Mouse (Mus musculus) neural tube, embryonic 12.5 days (tissue): ENCODE measurements around the gene Rnasek. TPM values are rescaled to one million over a fixed set of nuclear protein-coding genes. Genes with fewer than 3 reads are reported as not detected.
A peak's percentile ranks its signal among the peaks of the same experiment; 100 is the strongest.

ENCODE experiments used
- ATAC-seq: fragments of 200-750 bp; cut with Nextera tagmentation; 2 replicates; pipeline ENCODE4 v1.8.0; 2017; ENCODE audit warnings: low read depth, mild to moderate bottlenecking, moderate TSS enrichment, moderate library complexity; ENCODE audit not compliant: low FRiP score
- H3K27ac ChIP-seq: fragments of 300-500 bp; sonication (generic); 2 replicates; pipeline ENCODE4 v1.5.1; 2016
- H3K27me3 ChIP-seq: fragments of 300-500 bp; sonication (generic); replicated peaks from 2 replicates; pipeline ENCODE4 v1.6.1; 2016; ENCODE audit warnings: mild to moderate bottlenecking
- H3K36me3 ChIP-seq: fragments of 300-500 bp; sonication (generic); 2 replicates; pipeline ENCODE4 v1.6.1; 2016; ENCODE audit warnings: mild to moderate bottlenecking
- H3K4me1 ChIP-seq: fragments of 300-500 bp; sonication (generic); 2 replicates; pipeline ENCODE4 v1.6.1; 2016
- H3K4me2 ChIP-seq: fragments of 300-500 bp; sonication (generic); replicated peaks from 2 replicates; pipeline ENCODE4 v1.6.1; 2016; ENCODE audit warnings: mild to moderate bottlenecking
- H3K4me3 ChIP-seq: fragments of 300-500 bp; sonication (generic); 2 replicates; pipeline ENCODE4 v1.5.1; 2016
- H3K9ac ChIP-seq: fragments of 300-500 bp; sonication (generic); 2 replicates; pipeline ENCODE4 v1.6.1; 2016; ENCODE audit warnings: mild to moderate bottlenecking
- H3K9me3 ChIP-seq: fragments of 300-500 bp; sonication (generic); 2 replicates; pipeline ENCODE4 v1.6.1; 2016; ENCODE audit warnings: mild to moderate bottlenecking
- WGBS: fragments of 180-500 bp; shearing (Covaris S2); methylation state at CpG from one replicate; pipeline ENCODE4 v1.1.7; 2016; 5-methylcytosine and 5-hydroxymethylcytosine counted together
- microRNA counts: library from miRNA; unstranded; fragments of <30 nt; microRNA quantifications from one replicate; lab custom pipeline; 2017
- microRNA-seq: library from miRNA; unstranded; fragments of <30 nt; microRNA quantifications from one replicate; pipeline ENCODE4, GENCODE M21; 2017
- polyA plus RNA-seq: library from polyadenylated mRNA; unstranded; fragments of >200 nt; fragmentation: Nextera tagmentation; extraction: Ambion mirVana; gene quantifications from 2 replicates; pipeline ENCODE4 v1.2.1, GENCODE M21; 2016

The Rnasek gene
- polyA plus RNA-seq, 1 experiment from 2014 or later: 231 TPM

- H3K4me1 ChIP-seq: no peaks in the 10 kb centered on the region
- no peak overlapping the region for H3K27ac ChIP-seq
- no peak overlapping the region for H3K4me3 ChIP-seq
- ATAC-seq: no peak
- no peak overlapping the region for H3K9ac ChIP-seq
- WGBS: 82% methylated on average over 4 of the region's 4 CpGs
- no peaks in the 10 kb centered on the region for H3K9me3 ChIP-seq
- H3K36me3 ChIP-seq: no peaks in the 10 kb centered on the region
- no peak overlapping the region for H3K4me2 ChIP-seq
- H3K27me3 ChIP-seq: no peaks in the 10 kb centered on the region
These were observed 47.5 kb downstream of the Rnasek start for GRCm38 (mm10) chr11:70192157-70192556.

DNA sequence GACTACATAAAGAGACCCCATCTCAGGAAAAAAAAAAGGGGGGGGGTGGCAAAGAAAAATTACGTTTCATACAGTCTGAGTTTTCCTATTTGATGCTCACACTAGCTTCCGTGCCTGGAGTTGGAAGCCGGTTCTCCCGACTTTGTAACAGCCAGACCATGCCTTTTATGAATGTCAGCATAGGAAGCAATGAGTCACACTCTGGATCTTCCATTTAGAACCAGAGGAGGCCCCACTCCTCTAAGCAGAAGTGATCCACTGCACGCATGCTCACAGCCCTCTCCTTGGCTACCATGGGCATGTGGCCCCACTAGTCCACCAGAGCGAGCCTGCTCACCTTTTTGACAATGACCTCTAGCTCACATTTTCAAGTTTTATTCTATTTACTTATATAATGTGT is 48.5 kb downstream of the Rnasek start:
- no peak overlapping the region for H3K4me2 ChIP-seq
- H3K4me1 ChIP-seq: no peaks in the 10 kb centered on the region
- ATAC-seq: no peak
- H3K9me3 ChIP-seq: no peaks in the 10 kb centered on the region
- H3K36me3 ChIP-seq: no peaks in the 10 kb centered on the region
- no peak overlapping the region for H3K27ac ChIP-seq
- H3K9ac ChIP-seq: no peak overlapping the region
- 90% methylated on average over 6 of the region's 6 CpGs for WGBS
- no peaks in the 10 kb centered on the region for H3K27me3 ChIP-seq
- no peak overlapping the region for H3K4me3 ChIP-seq

DNA sequence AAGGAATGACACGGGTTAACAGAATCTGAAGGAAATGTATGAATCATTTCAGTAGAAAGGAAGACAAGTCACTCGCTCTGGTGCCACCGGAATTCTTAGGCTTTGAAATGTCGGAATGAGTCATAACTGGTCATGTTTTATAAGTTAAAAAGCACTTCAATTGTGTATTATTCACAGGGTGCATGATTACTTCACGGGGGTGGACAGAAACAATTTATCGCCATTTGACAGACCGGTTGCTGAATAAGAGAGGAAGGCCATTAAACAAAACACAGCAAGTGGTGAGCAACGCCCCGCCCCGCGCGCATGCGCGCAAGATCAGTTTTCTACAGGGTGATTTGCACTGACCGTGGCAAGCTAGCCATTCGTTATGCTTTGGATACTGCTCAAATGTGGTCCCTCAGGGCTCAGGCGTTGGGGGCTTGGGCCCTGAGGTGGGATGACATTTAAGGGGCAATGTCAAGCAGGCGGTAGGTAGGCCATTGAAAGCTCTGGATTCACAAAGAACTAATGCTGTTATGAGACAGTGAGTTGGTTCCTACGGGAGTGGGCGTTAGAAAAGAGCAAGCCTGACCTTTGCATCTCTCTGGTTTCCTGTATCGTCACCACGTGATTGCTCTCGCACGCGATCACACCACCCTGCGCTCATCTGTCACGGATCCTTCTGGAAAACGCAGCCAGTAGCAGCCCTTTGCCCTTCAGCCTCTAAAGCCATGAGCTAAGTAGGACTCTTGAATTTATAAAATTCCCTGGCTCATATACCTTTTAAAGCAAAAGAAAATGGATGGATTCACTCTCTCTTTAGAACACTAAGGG is 50.1 kb downstream of the Rnasek start:
- WGBS: 74% methylated on average over 28 of the region's 28 CpGs

More for the DNA sequence above, 50.1 kb downstream of the Rnasek start:
- H3K4me1 ChIP-seq: no peaks in the 10 kb centered on the region
- no peak overlapping the region for H3K27ac ChIP-seq
- no peak overlapping the region for H3K9ac ChIP-seq
- ATAC-seq: no peak
- H3K4me3 ChIP-seq: no peak overlapping the region
- no peaks in the 10 kb centered on the region for H3K36me3 ChIP-seq
- no peaks in the 10 kb centered on the region for H3K27me3 ChIP-seq
- peak overlapping the region; percentile 27; the same call in 1 of the 2 replicates for H3K4me2 ChIP-seq
- H3K9me3 ChIP-seq: no peaks in the 10 kb centered on the region

MicroRNAs encoded within 50 kb of the gene (microRNA counts, 519-probe panel; counts per million panel counts)
- microRNA mmu-miR-195 (lab: Ali Mortazavi, UCI) (342 counts per million, percentile 67 among the panel's probes with 10 or more counts), microRNA mmu-miR-497 (lab: Ali Mortazavi, UCI) (342 counts per million, percentile 67 among the panel's probes with 10 or more counts)

Small RNA genes within 50 kb of the gene (microRNA-seq; reads per million reads assigned to microRNA genes)
- gene Mir195a (161 reads per million, percentile 58 among the genes with 10 or more reads in this experiment), gene Mir497 (not detected), gene Mir497b (not detected)

Other genes with a start within 250 kb of the Rnasek start
- 577 and 592 TPM in 2 replicates for gene Gabarap, start 248.7 kb downstream of the Rnasek start, polyA plus RNA-seq
- 89.4 and 92.5 TPM in 2 replicates for gene Phf23, start 244.1 kb downstream of the Rnasek start, polyA plus RNA-seq
- 39.0 and 40.7 TPM in 2 replicates for gene Dvl2, start 239.2 kb downstream of the Rnasek start, polyA plus RNA-seq
- 59.1 and 63.7 TPM in 2 replicates for gene Acadvl, start 224.4 kb downstream of the Rnasek start, polyA plus RNA-seq
- gene Dlg4, start 222.9 kb downstream of the Rnasek start, polyA plus RNA-seq: 23.6 and 25.5 TPM in 2 replicates
- gene Asgr1, start 185.8 kb downstream of the Rnasek start, polyA plus RNA-seq: 0.68 and 1.1 TPM in 2 replicates
- gene Asgr2, start 147.2 kb downstream of the Rnasek start, polyA plus RNA-seq: 0.61 TPM in 1 of 2 replicates, not detected in the other
- 0.48 TPM in 1 of 2 replicates, not detected in the other for gene Mgl2, start 109.5 kb downstream of the Rnasek start, polyA plus RNA-seq
- gene Clec10a, start 83.6 kb downstream of the Rnasek start, polyA plus RNA-seq: 0.37 and 0.39 TPM in 2 replicates
- 1.7 and 3.3 TPM in 2 replicates for gene Slc16a11, start 27.1 kb downstream of the Rnasek start, polyA plus RNA-seq
- gene Slc16a13, start 18.8 kb downstream of the Rnasek start, polyA plus RNA-seq: 13.6 and 16.3 TPM in 2 replicates
- 6.9 TPM in 2 replicates for gene Bcl6b, start 10.0 kb downstream of the Rnasek start, polyA plus RNA-seq
- gene 0610010K14Rik, start 1.9 kb downstream of the Rnasek start, polyA plus RNA-seq: 169 and 183 TPM in 2 replicates
- 14.4 and 15.2 TPM in 2 replicates for gene Gm21988, start within 50 bp of the Rnasek start, polyA plus RNA-seq
- gene Alox12, start 15.5 kb upstream of the Rnasek start, polyA plus RNA-seq: 2.8 and 3.0 TPM in 2 replicates
- not detected in 2 replicates for gene Alox12e, start 82.8 kb upstream of the Rnasek start, polyA plus RNA-seq
- 0.13 TPM in 1 of 2 replicates, not detected in the other for gene Alox15, start 112.2 kb upstream of the Rnasek start, polyA plus RNA-seq
- gene Pelp1, start 170.2 kb upstream of the Rnasek start, polyA plus RNA-seq: 37.6 and 38.2 TPM in 2 replicates
- gene Arrb2, start 192.8 kb upstream of the Rnasek start, polyA plus RNA-seq: 36.0 and 36.4 TPM in 2 replicates
- gene Med11, start 212.1 kb upstream of the Rnasek start, polyA plus RNA-seq: 35.8 and 38.8 TPM in 2 replicates
- gene Zmynd15, start 219.6 kb upstream of the Rnasek start, polyA plus RNA-seq: 0.34 and 0.63 TPM in 2 replicates
- gene Cxcl16, start 220.1 kb upstream of the Rnasek start, polyA plus RNA-seq: 3.5 and 3.9 TPM in 2 replicates